Mouse (Mus musculus) E14TG2a.4 (cell line): ENCODE measurements around the gene Cdh1.

Experiments
- CTCF ChIP-seq: conservative IDR thresholded peaks from 2 replicates; pipeline ENCODE4 v1.5.1; 2014; ENCODE audit warnings: low read length
- NANOG ChIP-seq: IDR thresholded peaks from 2 replicates; pipeline ENCODE4 v1.6.1; 2014; ENCODE audit warnings: borderline replicate concordance, low read length, mixed read lengths
- POU5F1 ChIP-seq: IDR thresholded peaks from 2 replicates; pipeline ENCODE4 v1.6.1; 2014; ENCODE audit warnings: low read length, borderline replicate concordance

DNA sequence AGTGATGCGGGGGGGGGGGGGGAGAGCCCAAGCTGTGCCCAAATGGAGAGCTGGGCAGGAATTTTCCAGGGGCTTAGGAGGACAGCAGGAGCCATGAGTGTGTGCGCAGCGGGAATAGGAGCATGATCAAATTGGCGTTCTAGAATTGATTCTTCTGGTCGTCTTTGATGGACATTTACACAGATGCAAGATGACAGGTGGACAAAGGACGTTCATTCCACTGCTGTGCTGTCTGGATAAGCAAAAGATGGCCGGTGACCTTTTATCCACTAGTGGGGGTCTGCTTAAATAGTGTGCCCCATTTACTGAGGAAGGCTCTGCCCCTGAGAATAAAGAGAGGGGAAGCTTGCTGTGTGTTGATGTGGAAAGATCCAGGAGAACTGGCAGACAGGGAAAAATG is 34.1 kb upstream of the Cdh1 start:
- no peak for TF ChIP-seq CTCF
- TF ChIP-seq POU5F1: no peak
- TF ChIP-seq NANOG: no peak
